Mouse (Mus musculus): ENCODE data around the gene Fignl1. TPM values are rescaled to one million over a fixed set of nuclear protein-coding genes. Genes with fewer than 3 reads are reported as not detected.

The Fignl1 gene
- polyA plus RNA-seq, 1 experiment from 2014 or later: 107 TPM

DNA sequence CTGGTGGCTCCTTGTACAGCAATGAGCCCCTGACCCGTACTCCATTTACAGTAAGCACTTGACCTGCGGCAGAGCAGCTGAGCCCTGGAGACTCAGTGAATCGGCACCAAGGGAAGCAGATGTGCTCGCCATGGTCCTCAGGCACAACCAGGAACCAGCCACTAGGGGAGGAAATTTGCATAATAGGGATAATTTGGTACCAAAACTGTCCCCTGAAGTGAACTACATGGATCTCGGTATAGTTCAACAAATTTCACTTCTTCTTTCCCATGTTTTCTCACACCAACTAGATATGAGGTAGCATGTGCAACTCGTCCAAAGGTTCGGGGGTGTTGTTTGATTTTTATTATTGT is 32.0 kb downstream of the Fignl1 start:
- H3K9ac ChIP-seq: no peak overlapping the region
- 66% methylated on average over 7 of the region's 7 CpGs for WGBS (ENCODE audit: insufficient replicate concordance)
- H3K27me3 ChIP-seq: no peaks in the 10 kb centered on the region
- DNase-seq: no peak
- no peak overlapping the region for H3K27ac ChIP-seq
- H3K4me3 ChIP-seq (replicated peaks): no peak overlapping the region
- H3K4me2 ChIP-seq: no peak overlapping the region
- peak; percentile 15; the same call in 1 of the 2 replicates for ATAC-seq (ENCODE audit: low read depth)
- no peaks in the 10 kb centered on the region for H3K4me1 ChIP-seq (replicated peaks)
- peaks cover 4% of the 10 kb centered on the region; the same call in 1 of the 2 replicates for H3K36me3 ChIP-seq
- no peaks in the 10 kb centered on the region for H3K9me3 ChIP-seq (replicated peaks)

GRCm38 (mm10) chr11:11776071-11776821 is 32.5 kb downstream of the Fignl1 start:
- Histone ChIP-seq H3K27ac (no peak overlapping the region), H3K9me3 (replicated peaks) (no peaks in the 10 kb centered on the region), H3K36me3 (peaks cover 5% of the 10 kb centered on the region), H3K4me2 (no peak overlapping the region), H3K4me3 (replicated peaks) (no peak overlapping the region), H3K27me3 (no peaks in the 10 kb centered on the region), H3K4me1 (replicated peaks) (no peaks in the 10 kb centered on the region), H3K9ac (no peak overlapping the region)
- WGBS (ENCODE audit: insufficient replicate concordance): 73% methylated on average over 4 of the region's 4 CpGs
- ATAC-seq (ENCODE audit: low read depth) (no peak), DNase-seq (no peak)

- Histone ChIP-seq H3K9ac (no peak overlapping the region), H3K4me3 (replicated peaks) (no peak overlapping the region), H3K27ac (no peak overlapping the region), H3K4me2 (no peak overlapping the region), H3K4me1 (replicated peaks) (no peaks in the 10 kb centered on the region), H3K36me3 (peaks cover 18% of the 10 kb centered on the region), H3K27me3 (no peaks in the 10 kb centered on the region), H3K9me3 (replicated peaks) (no peaks in the 10 kb centered on the region)
- 74% methylated on average over 5 of the region's 5 CpGs for WGBS (ENCODE audit: insufficient replicate concordance)
- ATAC-seq (ENCODE audit: low read depth) (no peak), DNase-seq (no peak)
Observed at GRCm38 (mm10) chr11:11774893-11775292, 33.9 kb downstream of the Fignl1 start.

DNA sequence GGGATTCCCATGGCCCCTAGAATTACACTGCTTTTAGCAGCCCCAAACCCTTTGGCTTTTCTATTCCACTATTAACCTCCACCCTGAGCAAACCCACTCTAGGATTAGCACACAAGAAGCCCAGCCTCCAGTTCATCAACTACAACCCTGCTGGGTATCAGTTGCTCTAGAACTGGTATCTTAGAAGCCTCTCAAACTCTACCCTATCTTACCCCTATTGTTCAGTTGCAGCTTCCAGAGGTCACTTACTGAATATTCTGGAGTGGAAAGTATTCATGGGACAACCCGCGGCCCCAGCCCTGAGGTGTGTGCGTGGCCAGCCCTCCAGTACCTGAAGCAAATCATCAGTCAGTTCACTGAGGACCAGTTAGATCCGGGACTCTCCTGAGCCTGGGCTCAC is 34.4 kb downstream of the Fignl1 start:
- H3K9me3 ChIP-seq (replicated peaks): no peaks in the 10 kb centered on the region
- DNase-seq (no peak), ATAC-seq (ENCODE audit: low read depth) (no peak)
- H3K4me3 ChIP-seq (replicated peaks): no peak overlapping the region
- no peaks in the 10 kb centered on the region for H3K4me1 ChIP-seq (replicated peaks)
- H3K4me2 ChIP-seq: no peak overlapping the region
- 83% methylated on average over 4 of the region's 4 CpGs for WGBS (ENCODE audit: insufficient replicate concordance)
- H3K36me3 ChIP-seq: peaks cover 23% of the 10 kb centered on the region
- H3K27ac ChIP-seq: no peak overlapping the region
- H3K9ac ChIP-seq: no peak overlapping the region
- no peaks in the 10 kb centered on the region for H3K27me3 ChIP-seq

GRCm38 (mm10) chr11:11772196-11772595 is 36.6 kb downstream of the Fignl1 start:
- no peak for DNase-seq
- Histone ChIP-seq H3K36me3 (peaks cover 39% of the 10 kb centered on the region), H3K27me3 (no peaks in the 10 kb centered on the region), H3K27ac (no peak overlapping the region), H3K4me2 (no peak overlapping the region), H3K9me3 (replicated peaks) (no peaks in the 10 kb centered on the region), H3K4me3 (replicated peaks) (no peak overlapping the region), H3K4me1 (replicated peaks) (0 out of 2 replicates have a peak, but pooled peaks cover 4% of the 10 kb centered on the region), H3K9ac (no peak overlapping the region)
- no peak for ATAC-seq (ENCODE audit: low read depth)
- 73% methylated on average over 4 of the region's 4 CpGs for WGBS (ENCODE audit: insufficient replicate concordance)

DNA sequence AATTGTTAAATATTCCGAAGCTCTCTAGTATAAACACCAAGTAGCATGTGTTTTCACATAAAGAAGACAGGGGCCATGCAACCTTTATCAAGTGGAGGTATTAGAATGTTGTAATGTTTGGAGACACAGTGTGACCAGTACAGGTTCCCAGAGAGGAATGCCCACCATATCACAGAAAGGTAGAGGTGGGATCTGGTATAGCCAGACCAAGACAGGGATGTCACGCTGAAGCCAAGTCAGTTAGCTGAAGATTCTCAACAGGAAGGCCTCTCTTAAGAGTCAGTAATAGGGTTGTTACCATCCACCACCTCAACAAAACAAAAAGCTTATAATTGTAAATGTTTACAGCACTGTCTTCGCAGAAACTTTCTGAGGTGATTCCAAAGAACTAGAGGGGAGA is 38.1 kb downstream of the Fignl1 start:
- H3K36me3 ChIP-seq: peaks cover 51% of the 10 kb centered on the region
- H3K9me3 ChIP-seq (replicated peaks): no peaks in the 10 kb centered on the region
- H3K9ac ChIP-seq: no peak overlapping the region
- H3K27ac ChIP-seq: no peak overlapping the region
- 90% methylated on average over 3 of the region's 3 CpGs for WGBS (ENCODE audit: insufficient replicate concordance)
- H3K4me1 ChIP-seq (replicated peaks): 0 out of 2 replicates have a peak, but pooled peaks cover 4% of the 10 kb centered on the region
- H3K27me3 ChIP-seq: no peaks in the 10 kb centered on the region
- no peak overlapping the region for H3K4me3 ChIP-seq (replicated peaks)
- DNase-seq (no peak), ATAC-seq (ENCODE audit: low read depth) (no peak)
- no peak overlapping the region for H3K4me2 ChIP-seq

- no peaks in the 10 kb centered on the region for H3K9me3 ChIP-seq (replicated peaks)
- no peak overlapping the region for H3K4me2 ChIP-seq
- ATAC-seq (ENCODE audit: low read depth) (no peak), DNase-seq (no peak)
- peaks cover 60% of the 10 kb centered on the region for H3K36me3 ChIP-seq
- no peak overlapping the region for H3K9ac ChIP-seq
- no peak overlapping the region for H3K27ac ChIP-seq
- 90% methylated on average over 20 of the region's 20 CpGs for WGBS (ENCODE audit: insufficient replicate concordance)
- H3K4me3 ChIP-seq (replicated peaks): no peak overlapping the region
- H3K4me1 ChIP-seq (replicated peaks): 0 out of 2 replicates have a peak, but pooled peaks cover 4% of the 10 kb centered on the region
- no peaks in the 10 kb centered on the region for H3K27me3 ChIP-seq
Observed at GRCm38 (mm10) chr11:11769281-11769680, 39.5 kb downstream of the Fignl1 start.

- Histone ChIP-seq H3K9me3 (replicated peaks) (no peaks in the 10 kb centered on the region), H3K27ac (no peak overlapping the region), H3K4me2 (no peak overlapping the region), H3K36me3 (peaks cover 68% of the 10 kb centered on the region), H3K27me3 (no peaks in the 10 kb centered on the region), H3K4me1 (replicated peaks) (0 out of 2 replicates have a peak, but pooled peaks cover 4% of the 10 kb centered on the region), H3K4me3 (replicated peaks) (no peak overlapping the region), H3K9ac (no peak overlapping the region)
- 71% methylated on average over 2 of the region's 2 CpGs for WGBS (ENCODE audit: insufficient replicate concordance)
- ATAC-seq (ENCODE audit: low read depth): no peak
- DNase-seq: no peak
Observed at GRCm38 (mm10) chr11:11768057-11768456, 40.7 kb downstream of the Fignl1 start.

GRCm38 (mm10) chr11:11766736-11767135 is 42.0 kb downstream of the Fignl1 start:
- no peak overlapping the region for H3K4me3 ChIP-seq (replicated peaks)
- no peak overlapping the region for H3K27ac ChIP-seq
- H3K4me2 ChIP-seq: no peak overlapping the region
- no peaks in the 10 kb centered on the region for H3K27me3 ChIP-seq
- H3K4me1 ChIP-seq (replicated peaks): 0 out of 2 replicates have a peak, but pooled peaks cover 4% of the 10 kb centered on the region
- H3K9ac ChIP-seq: no peak overlapping the region
- DNase-seq (no peak), ATAC-seq (ENCODE audit: low read depth) (no peak)
- H3K36me3 ChIP-seq: peaks cover 74% of the 10 kb centered on the region
- no peaks in the 10 kb centered on the region for H3K9me3 ChIP-seq (replicated peaks)

DNA sequence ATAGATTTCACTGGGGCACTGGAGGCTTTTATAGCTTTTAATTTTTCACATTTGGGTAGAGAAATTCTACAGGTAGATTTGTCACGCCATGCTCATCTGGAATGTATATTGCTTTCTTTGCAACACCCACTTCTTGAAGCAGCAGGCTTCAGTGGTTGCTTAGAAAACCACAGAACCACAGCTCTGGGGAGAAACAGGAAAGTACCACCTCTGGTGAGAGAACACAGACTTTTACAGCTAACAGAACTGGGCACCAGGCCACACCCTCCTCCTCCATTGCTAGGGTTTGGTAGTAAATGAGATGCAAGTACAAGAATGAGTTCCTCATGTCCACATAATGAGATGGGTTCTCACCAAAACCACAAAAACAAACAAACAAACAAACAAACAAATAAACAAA is 42.7 kb downstream of the Fignl1 start:
- Histone ChIP-seq H3K27me3 (no peaks in the 10 kb centered on the region), H3K9ac (no peak overlapping the region), H3K4me2 (no peak overlapping the region), H3K9me3 (replicated peaks) (no peaks in the 10 kb centered on the region), H3K27ac (no peak overlapping the region), H3K4me1 (replicated peaks) (0 out of 2 replicates have a peak, but pooled peaks cover 4% of the 10 kb centered on the region), H3K4me3 (replicated peaks) (no peak overlapping the region), H3K36me3 (peaks cover 77% of the 10 kb centered on the region)
- 59% methylated on average over 1 of the region's 1 CpGs for WGBS (ENCODE audit: insufficient replicate concordance)
- ATAC-seq (ENCODE audit: low read depth) (no peak), DNase-seq (no peak)

- Histone ChIP-seq H3K4me2 (no peak overlapping the region), H3K36me3 (peaks cover 77% of the 10 kb centered on the region), H3K9ac (no peak overlapping the region), H3K27ac (no peak overlapping the region), H3K27me3 (no peaks in the 10 kb centered on the region), H3K4me3 (replicated peaks) (no peak overlapping the region), H3K4me1 (replicated peaks) (0 out of 2 replicates have a peak, but pooled peaks cover 4% of the 10 kb centered on the region), H3K9me3 (replicated peaks) (no peaks in the 10 kb centered on the region)
- WGBS (ENCODE audit: insufficient replicate concordance): 61% methylated on average over 1 of the region's 1 CpGs
- DNase-seq (no peak), ATAC-seq (ENCODE audit: low read depth) (no peak)
Observed at GRCm38 (mm10) chr11:11765414-11765813, 43.3 kb downstream of the Fignl1 start.

DNA sequence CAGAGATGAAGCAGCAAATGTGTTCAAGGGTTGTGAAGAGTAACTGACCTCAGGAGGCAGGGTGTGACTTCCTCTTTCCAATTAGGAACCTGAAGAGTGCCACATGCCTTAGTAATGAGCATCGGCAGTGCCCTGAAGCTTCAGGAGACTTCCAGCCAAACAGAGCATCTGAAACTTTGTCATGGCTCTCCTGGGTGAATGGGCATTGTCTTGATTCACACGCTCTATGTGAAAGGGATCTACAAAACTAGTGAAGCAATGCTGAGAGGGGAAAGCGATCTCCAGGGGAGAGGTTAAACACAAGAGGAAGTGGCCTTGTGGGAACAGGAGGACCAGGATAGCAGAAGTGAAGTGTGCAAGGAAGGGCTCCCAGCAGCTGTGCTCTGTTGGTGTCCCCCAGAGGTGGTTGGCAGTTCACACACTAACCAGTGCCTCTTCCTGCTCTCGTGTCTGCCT is 45.5 kb downstream of the Fignl1 start:
- no peak overlapping the region for H3K4me2 ChIP-seq
- DNase-seq (no peak), ATAC-seq (ENCODE audit: low read depth) (peak; percentile 53; the same call in 1 of the 2 replicates)
- H3K9me3 ChIP-seq (replicated peaks): no peaks in the 10 kb centered on the region
- 51% methylated on average over 4 of the region's 4 CpGs for WGBS (ENCODE audit: insufficient replicate concordance)
- peaks cover 78% of the 10 kb centered on the region for H3K36me3 ChIP-seq
- no peaks in the 10 kb centered on the region for H3K4me1 ChIP-seq (replicated peaks)
- H3K4me3 ChIP-seq (replicated peaks): no peak overlapping the region
- no peak overlapping the region; the same call in 1 of the 2 replicates for H3K27ac ChIP-seq
- H3K27me3 ChIP-seq: no peaks in the 10 kb centered on the region
- no peak overlapping the region for H3K9ac ChIP-seq
